Mouse (Mus musculus) small intestine, adult 2 months (tissue): ENCODE measurements at regions not wholly inside any gene's neighbourhood (a gene's known extent, or its start where the extent isn't known, plus 50 kb on each side); places are given as distances from the start of the nearest gene placed in this dataset.

Experiments used
- H3K27ac ChIP-seq: fragments of 200-500 bp; 2 replicates; pipeline ENCODE4 v1.5.1; 2012; ENCODE audit warnings: low read depth, low read length, control low read depth, inconsistent platforms; ENCODE audit not compliant: insufficient read depth
- H3K27me3 ChIP-seq: fragments of 200-500 bp; 2 replicates; pipeline ENCODE4 v1.6.1; 2012; ENCODE audit warnings: mild to moderate bottlenecking, moderate library complexity, low read length, inconsistent platforms; ENCODE audit not compliant: control insufficient read depth, insufficient read depth
- H3K36me3 ChIP-seq: fragments of 200-500 bp; 2 replicates; pipeline ENCODE4 v1.6.1; 2012; ENCODE audit warnings: mild to moderate bottlenecking, low read length, control low read depth, inconsistent platforms; ENCODE audit not compliant: control insufficient read depth, insufficient read depth
- H3K4me1 ChIP-seq: fragments of 200-500 bp; 2 replicates; pipeline ENCODE4 v1.6.1; 2012; ENCODE audit warnings: low read length, inconsistent platforms, mixed read lengths; ENCODE audit not compliant: control insufficient read depth, insufficient read depth, insufficient read length
- H3K4me3 ChIP-seq: fragments of 200-500 bp; 2 replicates; pipeline ENCODE4 v1.5.1; 2012; ENCODE audit warnings: low read depth, mild to moderate bottlenecking, control low read depth, inconsistent platforms, low read length, moderate library complexity
- CTCF ChIP-seq: fragments of 200-500 bp; IDR thresholded peaks from 2 replicates; pipeline ENCODE4 v1.5.1; 2012; ENCODE audit warnings: low read depth, mild to moderate bottlenecking, control low read depth, inconsistent platforms, low read length, moderate library complexity, mixed read lengths; ENCODE audit not compliant: insufficient replicate concordance, insufficient read length; ENCODE audit errors: extremely low read depth
- POLR2A ChIP-seq: fragments of 200-500 bp; IDR thresholded peaks from 2 replicates; pipeline ENCODE4 v1.6.1; 2012; ENCODE audit warnings: low read depth, mild to moderate bottlenecking, control low read depth, inconsistent platforms, low read length, moderate library complexity
- WGBS: fragments of 180-500 bp; shearing (Covaris S2); methylation state at CpG from one replicate; pipeline ENCODE4 v1.1.7; 2018; 5-methylcytosine and 5-hydroxymethylcytosine counted together

DNA sequence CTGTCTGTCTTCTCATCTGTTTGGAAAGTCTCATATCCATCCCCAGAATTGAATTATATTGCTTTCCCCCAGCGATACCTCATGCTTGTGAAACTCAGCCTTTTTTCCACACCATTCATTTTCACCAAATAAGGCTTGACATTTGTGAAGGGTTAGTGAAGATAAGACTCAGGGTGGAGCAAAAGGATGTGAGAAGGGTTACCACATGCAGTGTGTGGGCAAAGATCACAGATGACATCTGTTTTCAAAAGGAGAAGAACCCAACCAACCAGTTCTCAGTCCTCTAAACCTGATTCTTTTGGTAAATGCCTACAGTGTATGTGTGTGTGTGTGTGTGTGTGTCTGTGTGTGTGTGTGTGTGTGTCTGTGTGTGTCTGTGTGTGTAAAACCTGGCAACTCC lies 909.3 kb upstream of the Lrrc6 start:
- TF ChIP-seq POLR2A (no peak), CTCF (no peak)
- H3K27ac ChIP-seq, result no peak overlapping the region
- 43% methylated on average over 1 of the region's 1 CpGs for WGBS

DNA sequence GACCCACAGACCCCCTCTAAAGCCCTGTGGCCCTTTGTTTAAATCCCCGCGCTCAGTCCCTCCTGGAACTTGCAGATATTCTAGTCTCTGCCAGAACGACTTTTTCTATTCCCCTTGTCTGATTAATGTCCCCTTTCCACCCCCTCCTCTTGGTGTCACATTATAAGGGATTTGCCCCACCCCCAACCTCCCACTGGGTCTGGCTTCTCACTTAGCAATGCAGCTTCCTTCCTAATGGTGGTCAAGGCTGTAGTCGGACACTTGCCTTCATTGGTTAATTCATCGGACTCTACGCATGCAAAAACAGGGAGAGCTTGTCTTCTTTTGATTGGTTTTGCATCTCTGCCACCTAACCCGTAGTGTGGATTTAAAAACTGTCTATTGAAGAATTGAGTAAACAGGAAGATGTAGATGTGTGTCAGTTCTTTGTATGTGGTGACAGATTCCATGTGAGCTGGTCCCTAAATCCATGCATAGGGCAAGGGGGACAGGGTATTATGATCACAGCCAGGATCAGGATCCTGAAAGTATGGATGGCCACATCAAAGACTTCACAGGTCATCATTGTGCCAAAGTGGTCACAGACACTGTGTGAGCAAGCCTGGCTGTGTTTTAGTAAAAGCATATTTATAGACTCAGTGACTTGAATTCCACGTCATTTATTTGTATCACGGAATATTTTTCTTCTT lies 908.3 kb upstream of the Lrrc6 start:
- Histone ChIP-seq H3K36me3 (no peaks in the 10 kb centered on the region), H3K27me3 (no peaks in the 10 kb centered on the region), H3K4me1 (no peaks in the 10 kb centered on the region; the same call in 1 of the 2 replicates), H3K4me3 (no peak overlapping the region), H3K27ac (no peak overlapping the region)
- WGBS, result 80% methylated on average over 9 of the region's 9 CpGs
- TF ChIP-seq POLR2A, result no peak
- no peak for TF ChIP-seq CTCF

More for the DNA sequence above, 909.3 kb upstream of the Lrrc6 start:
- Histone ChIP-seq H3K27me3 (no peaks in the 10 kb centered on the region), H3K36me3 (no peaks in the 10 kb centered on the region), H3K4me3 (no peak overlapping the region), H3K4me1 (no peaks in the 10 kb centered on the region; the same call in 1 of the 2 replicates)

DNA sequence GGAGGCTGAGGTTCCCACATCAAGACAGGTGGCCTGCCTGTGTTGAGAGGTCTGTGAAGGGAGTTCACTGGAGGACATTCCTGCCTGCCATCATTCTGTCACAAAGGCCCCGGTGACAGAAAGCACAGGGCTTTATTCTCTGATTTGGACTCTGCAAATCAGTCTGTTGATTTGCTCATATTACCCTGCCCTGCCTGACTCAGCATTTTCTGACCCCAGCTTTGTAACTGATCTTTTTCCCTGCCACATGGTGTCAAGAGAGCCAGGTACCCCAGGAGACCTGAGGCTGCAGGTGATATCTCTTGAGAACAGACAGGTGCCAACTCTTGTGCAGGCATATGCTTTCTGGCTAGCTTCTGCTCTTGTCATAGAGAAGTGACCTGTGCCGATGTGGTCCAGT lies 906.5 kb upstream of the Lrrc6 start:
- H3K27ac ChIP-seq, result no peak overlapping the region
- 73% methylated on average over 2 of the region's 2 CpGs for WGBS
- no peak for TF ChIP-seq POLR2A
- TF ChIP-seq CTCF, result no peak
- H3K27me3 ChIP-seq, result no peaks in the 10 kb centered on the region
- H3K36me3 ChIP-seq, result no peaks in the 10 kb centered on the region
- H3K4me1 ChIP-seq, result no peaks in the 10 kb centered on the region; the same call in 1 of the 2 replicates
- H3K4me3 ChIP-seq, result no peak overlapping the region

DNA sequence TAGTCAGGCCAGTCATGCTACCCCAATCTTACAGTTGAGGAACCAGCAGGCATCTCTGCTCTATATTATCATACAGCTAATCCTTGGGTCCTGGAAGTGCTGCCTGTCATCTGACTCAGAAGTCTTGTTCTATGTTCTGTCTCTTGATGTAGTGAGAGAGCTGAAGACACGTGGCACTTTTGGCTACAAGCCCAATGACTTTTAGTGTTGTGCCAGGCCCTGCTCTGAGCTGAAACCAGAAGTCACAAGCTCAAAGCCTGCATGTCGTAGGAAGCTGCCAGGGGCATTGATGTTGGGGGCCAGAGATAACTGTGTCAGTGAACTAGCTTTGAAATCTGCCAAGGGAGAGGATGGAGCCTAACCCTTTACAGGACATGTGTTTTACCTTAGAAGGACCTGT lies 904.8 kb upstream of the Lrrc6 start:
- no peak for TF ChIP-seq POLR2A
- TF ChIP-seq CTCF, result no peak
- no peak overlapping the region for H3K27ac ChIP-seq
- H3K4me3 ChIP-seq, result no peak overlapping the region
- 18% methylated on average over 2 of the region's 2 CpGs for WGBS
- H3K36me3 ChIP-seq, result no peaks in the 10 kb centered on the region
- H3K27me3 ChIP-seq, result no peaks in the 10 kb centered on the region
- H3K4me1 ChIP-seq, result no peaks in the 10 kb centered on the region; the same call in 1 of the 2 replicates

DNA sequence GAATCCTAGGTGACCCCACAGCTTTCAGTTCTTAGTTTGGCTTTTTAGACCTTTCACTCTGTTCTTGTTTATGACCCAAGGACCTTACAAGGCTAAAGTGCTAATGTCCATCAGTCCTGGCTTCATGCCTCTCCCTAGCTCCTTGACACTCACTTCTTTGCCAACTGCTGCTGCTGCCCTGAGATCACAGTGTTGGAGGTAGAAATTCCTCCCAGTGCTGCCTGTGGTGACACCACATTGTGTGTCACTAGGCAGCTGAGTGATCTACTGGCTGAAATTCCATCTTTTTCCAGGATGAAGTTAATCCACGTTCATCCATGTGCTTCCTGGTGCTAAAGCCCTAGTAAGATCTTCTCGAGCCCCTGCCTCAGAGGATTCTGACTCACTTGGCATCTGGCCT lies 904.3 kb upstream of the Lrrc6 start:
- Histone ChIP-seq H3K27ac (no peak overlapping the region), H3K4me3 (no peak overlapping the region), H3K27me3 (no peaks in the 10 kb centered on the region), H3K36me3 (no peaks in the 10 kb centered on the region), H3K4me1 (no peaks in the 10 kb centered on the region; the same call in 1 of the 2 replicates)
- TF ChIP-seq CTCF (no peak), POLR2A (no peak)
- WGBS, result 81% methylated on average over 2 of the region's 2 CpGs

DNA sequence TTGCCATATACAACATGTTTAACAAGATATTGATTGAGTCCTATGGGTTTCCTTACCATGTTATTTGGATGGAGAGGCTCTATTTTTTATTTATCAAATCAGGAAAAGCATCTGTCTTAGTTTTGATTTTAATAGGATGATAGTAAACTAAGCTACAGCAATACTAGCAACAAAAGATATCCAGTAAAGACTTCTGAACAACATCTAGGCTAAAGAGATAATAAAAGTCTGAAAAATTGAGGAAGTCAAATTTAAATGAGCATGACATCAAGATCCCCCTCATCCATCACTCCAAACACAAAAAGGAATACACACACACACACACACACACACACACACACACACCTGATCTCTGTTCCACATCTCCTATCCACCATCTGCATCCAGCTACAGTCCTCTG lies 901.6 kb upstream of the Lrrc6 start:
- Histone ChIP-seq H3K27me3 (no peaks in the 10 kb centered on the region), H3K36me3 (no peaks in the 10 kb centered on the region), H3K4me3 (no peak overlapping the region), H3K4me1 (no peaks in the 10 kb centered on the region; the same call in 1 of the 2 replicates), H3K27ac (no peak overlapping the region)
- TF ChIP-seq POLR2A, result no peak
- TF ChIP-seq CTCF, result no peak

DNA sequence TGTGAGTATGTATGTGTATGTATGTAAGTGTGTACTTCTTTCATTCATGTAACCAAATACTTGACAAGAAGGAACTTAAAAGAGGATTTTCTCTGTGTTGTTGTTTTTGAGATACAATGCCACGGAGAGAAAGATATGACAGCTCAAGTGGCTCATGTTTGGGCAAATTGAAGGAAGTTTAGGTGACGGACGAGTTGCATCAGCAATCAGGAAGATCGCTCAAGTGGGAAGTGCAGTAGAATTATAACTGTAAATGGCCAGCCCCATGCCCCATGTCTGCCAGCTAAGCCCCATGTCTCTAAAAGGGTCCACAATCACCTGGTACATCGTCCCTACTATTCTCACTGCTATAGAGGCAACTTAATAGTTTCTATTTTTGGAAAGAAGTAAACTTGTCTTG lies 896.6 kb upstream of the Lrrc6 start:
- no peak for TF ChIP-seq CTCF
- no peak for TF ChIP-seq POLR2A
- Histone ChIP-seq H3K27me3 (no peaks in the 10 kb centered on the region), H3K4me3 (no peak overlapping the region), H3K36me3 (no peaks in the 10 kb centered on the region), H3K4me1 (no peaks in the 10 kb centered on the region; the same call in 1 of the 2 replicates), H3K27ac (no peak overlapping the region)
- 81% methylated on average over 5 of the region's 5 CpGs for whole genome bisulfite sequencing

DNA sequence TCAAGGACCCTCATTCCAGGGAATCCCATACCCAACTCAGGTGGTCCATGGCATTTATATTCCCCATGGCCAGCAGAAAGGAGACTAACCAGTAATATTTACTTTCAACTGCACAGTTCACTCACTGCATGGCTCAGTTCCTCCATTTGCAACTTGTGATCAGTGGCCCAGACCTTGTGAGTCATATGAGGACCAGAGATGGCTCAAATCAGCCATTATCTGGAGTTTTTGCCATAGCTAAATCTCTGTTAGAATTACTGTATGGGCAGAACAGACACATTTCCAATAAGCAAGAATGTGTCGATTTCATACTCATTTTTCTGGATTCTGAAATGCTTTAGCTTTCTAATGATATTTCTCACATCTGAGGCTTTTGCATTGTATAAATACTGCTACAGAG lies 894.4 kb upstream of the Lrrc6 start:
- no peak overlapping the region for H3K27ac ChIP-seq
- H3K36me3 ChIP-seq, result no peaks in the 10 kb centered on the region
- H3K4me1 ChIP-seq, result no peaks in the 10 kb centered on the region
- no peak overlapping the region for H3K4me3 ChIP-seq
- TF ChIP-seq CTCF (no peak), POLR2A (no peak)
- 97% methylated on average over 1 of the region's 1 CpGs for WGBS
- H3K27me3 ChIP-seq, result no peaks in the 10 kb centered on the region
